Mouse (Mus musculus) midbrain, embryonic 16.5 days (tissue): Measurements from ENCODE around the gene Slc7a8. TPM values are rescaled to one million over a fixed set of nuclear protein-coding genes. Genes with fewer than 3 reads are reported as not detected.

Experiments
- ATAC-seq: fragments of 200-750 bp; cut with Nextera tagmentation; 2 replicates; pipeline ENCODE4 v1.8.0; 2017; ENCODE audit warnings: moderate TSS enrichment
- H3K27ac ChIP-seq: fragments of 300-500 bp; sonication (generic); 2 replicates; pipeline ENCODE4 v1.5.1; 2014; ENCODE audit warnings: mild to moderate bottlenecking, low read length, mixed read lengths
- H3K27me3 ChIP-seq: fragments of 300-500 bp; sonication (generic); 2 replicates; pipeline ENCODE4 v1.6.1; 2014; ENCODE audit warnings: low read depth, low read length, mixed read lengths; ENCODE audit not compliant: control insufficient read depth, insufficient read depth
- H3K36me3 ChIP-seq: fragments of 300-500 bp; sonication (generic); 2 replicates; pipeline ENCODE4 v1.6.1; 2014; ENCODE audit warnings: mild to moderate bottlenecking, low read length, moderate library complexity, mixed read lengths; ENCODE audit not compliant: control insufficient read depth, insufficient read depth
- H3K4me1 ChIP-seq: fragments of 300-500 bp; sonication (generic); 2 replicates; pipeline ENCODE4 v1.6.1; 2014; ENCODE audit warnings: mild to moderate bottlenecking, low read length, mixed read lengths; ENCODE audit not compliant: control insufficient read depth, insufficient read depth
- H3K4me2 ChIP-seq: fragments of 300-500 bp; sonication (generic); 2 replicates; pipeline ENCODE4 v1.6.1; 2014; ENCODE audit warnings: mild to moderate bottlenecking, low read length, mixed read lengths
- H3K4me3 ChIP-seq: fragments of 300-500 bp; sonication (generic); 2 replicates; pipeline ENCODE4 v1.5.1; 2014; ENCODE audit warnings: low read depth, mild to moderate bottlenecking, low read length, moderate library complexity, mixed read lengths
- H3K9ac ChIP-seq: fragments of 300-500 bp; sonication (generic); 2 replicates; pipeline ENCODE4 v1.6.1; 2014; ENCODE audit warnings: low read depth, low read length, mixed read lengths
- H3K9me3 ChIP-seq: fragments of 300-500 bp; sonication (generic); replicated peaks from 2 replicates; pipeline ENCODE4 v1.6.1; 2014; ENCODE audit warnings: mild to moderate bottlenecking, low read length, mixed read lengths; ENCODE audit not compliant: control insufficient read depth, poor library complexity, severe bottlenecking
- WGBS: fragments of 180-500 bp; shearing (Covaris S2); extraction: QIAGEN DNeasy Blood & Tissue Kit; methylation state at CpG from one replicate; pipeline ENCODE4 v1.1.7; 2014; 5-methylcytosine and 5-hydroxymethylcytosine counted together
- polyA plus RNA-seq: library from polyadenylated mRNA; unstranded; fragments of >200 nt; fragmentation: Nextera tagmentation; extraction: Ambion mirVana; gene quantifications from 2 replicates; pipeline ENCODE4 v1.2.1, GENCODE M21; 2015

Gene Slc7a8
- polyA plus RNA-seq, 1 experiment from 2014 or later = 8.8 TPM

- Histone ChIP-seq H3K9ac (no peak overlapping the region), H3K4me1 (peaks cover 6% of the 10 kb centered on the region), H3K27ac (no peak overlapping the region), H3K4me2 (no peak overlapping the region), H3K4me3 (no peak overlapping the region), H3K36me3 (no peaks in the 10 kb centered on the region), H3K9me3 (no peaks in the 10 kb centered on the region), H3K27me3 (no peaks in the 10 kb centered on the region)
- 72% methylated on average over 4 of the region's 4 CpGs for WGBS
- no peak for ATAC-seq
These were observed 32.5 kb downstream of the Slc7a8 start for GRCm38 (mm10) chr14:54749238-54749637.

GRCm38 (mm10) chr14:54747942-54748917 is 33.5 kb downstream of the Slc7a8 start:
- no peak for ATAC-seq
- H3K9me3 ChIP-seq = no peaks in the 10 kb centered on the region
- no peaks in the 10 kb centered on the region for H3K36me3 ChIP-seq
- H3K9ac ChIP-seq = no peak overlapping the region
- no peak overlapping the region for H3K4me2 ChIP-seq
- 86% methylated on average over 16 of the region's 16 CpGs for WGBS
- H3K27ac ChIP-seq = no peak overlapping the region
- no peaks in the 10 kb centered on the region for H3K27me3 ChIP-seq
- no peak overlapping the region for H3K4me3 ChIP-seq
- no peaks in the 10 kb centered on the region for H3K4me1 ChIP-seq

- Histone ChIP-seq H3K4me1 (no peaks in the 10 kb centered on the region), H3K9ac (no peak overlapping the region), H3K27me3 (no peaks in the 10 kb centered on the region), H3K9me3 (no peaks in the 10 kb centered on the region), H3K4me3 (no peak overlapping the region), H3K27ac (no peak overlapping the region), H3K4me2 (no peak overlapping the region), H3K36me3 (no peaks in the 10 kb centered on the region)
- ATAC-seq = no peak
- 94% methylated on average over 9 of the region's 9 CpGs for WGBS
These were observed 35.7 kb downstream of the Slc7a8 start for GRCm38 (mm10) chr14:54746038-54746437.

GRCm38 (mm10) chr14:54744473-54744872 is 37.3 kb downstream of the Slc7a8 start:
- Histone ChIP-seq H3K4me2 (no peak overlapping the region), H3K27ac (no peak overlapping the region), H3K4me1 (no peaks in the 10 kb centered on the region), H3K9ac (no peak overlapping the region), H3K27me3 (no peaks in the 10 kb centered on the region), H3K36me3 (no peaks in the 10 kb centered on the region), H3K9me3 (no peaks in the 10 kb centered on the region), H3K4me3 (no peak overlapping the region)
- ATAC-seq = no peak
- 76% methylated on average over 8 of the region's 8 CpGs for WGBS

- H3K4me2 ChIP-seq = no peak overlapping the region
- H3K4me1 ChIP-seq = peaks cover 3% of the 10 kb centered on the region
- 68% methylated on average over 2 of the region's 2 CpGs for WGBS
- no peaks in the 10 kb centered on the region for H3K27me3 ChIP-seq
- H3K4me3 ChIP-seq = no peak overlapping the region
- no peak for ATAC-seq
- no peak overlapping the region for H3K9ac ChIP-seq
- H3K36me3 ChIP-seq = no peaks in the 10 kb centered on the region
- no peak overlapping the region for H3K27ac ChIP-seq
- no peaks in the 10 kb centered on the region for H3K9me3 ChIP-seq
These were observed 39.4 kb downstream of the Slc7a8 start for GRCm38 (mm10) chr14:54742375-54742774.

GRCm38 (mm10) chr14:54741721-54742120 is 40.0 kb downstream of the Slc7a8 start:
- WGBS = 82% methylated on average over 6 of the region's 6 CpGs
- Histone ChIP-seq H3K9ac (no peak overlapping the region), H3K27me3 (no peaks in the 10 kb centered on the region), H3K4me1 (peaks cover 7% of the 10 kb centered on the region), H3K9me3 (no peaks in the 10 kb centered on the region), H3K4me2 (no peak overlapping the region), H3K4me3 (no peak overlapping the region), H3K27ac (no peak overlapping the region), H3K36me3 (no peaks in the 10 kb centered on the region)
- ATAC-seq = no peak

- no peak overlapping the region for H3K27ac ChIP-seq
- no peak; the same call in 1 of the 2 replicates for ATAC-seq
- 34% methylated on average over 10 of the region's 10 CpGs for WGBS
These were observed 44.1 kb downstream of the Slc7a8 start for GRCm38 (mm10) chr14:54737634-54738033.

GRCm38 (mm10) chr14:54736555-54737552 is 44.9 kb downstream of the Slc7a8 start:
- no peaks in the 10 kb centered on the region for H3K36me3 ChIP-seq
- ATAC-seq = peak; percentile 86
- no peak overlapping the region for H3K9ac ChIP-seq

More at GRCm38 (mm10) chr14:54737634-54738033, 44.1 kb downstream of the Slc7a8 start:
- H3K9ac ChIP-seq = no peak overlapping the region
- no peaks in the 10 kb centered on the region for H3K9me3 ChIP-seq
- peaks cover 7% of the 10 kb centered on the region for H3K4me1 ChIP-seq
- no peaks in the 10 kb centered on the region for H3K27me3 ChIP-seq
- H3K36me3 ChIP-seq = no peaks in the 10 kb centered on the region
- no peak overlapping the region for H3K4me2 ChIP-seq
- H3K4me3 ChIP-seq = no peak overlapping the region

More at GRCm38 (mm10) chr14:54736555-54737552, 44.9 kb downstream of the Slc7a8 start:
- Histone ChIP-seq H3K27ac (no peak overlapping the region; the same call in 1 of the 2 replicates), H3K9me3 (no peaks in the 10 kb centered on the region), H3K4me3 (no peak overlapping the region), H3K27me3 (no peaks in the 10 kb centered on the region), H3K4me1 (peaks cover 7% of the 10 kb centered on the region), H3K4me2 (no peak overlapping the region)
- WGBS = 36% methylated on average over 14 of the region's 14 CpGs
